Mouse (Mus musculus) cerebellum, adult 18-20 months (tissue): ENCODE data around the gene Defa31.
"Not testable (repeated sequence)": the region's sequence is repeated elsewhere in the genome, so short reads cannot be mapped to it uniquely, and the experiment has no call there.

Source experiments
- DNase-seq, 2 experiments: peaks; one replicate each; pipeline ENCODE4 v3.0.0; 2021

Defa31 gene

GRCm38 (mm10) chr8:21191314-21191713, at the start of gene Defa31:
Gene Defa31 (plus strand): TSS chr8:21191614.
- DNase-seq = not testable (repeated sequence)

DNA sequence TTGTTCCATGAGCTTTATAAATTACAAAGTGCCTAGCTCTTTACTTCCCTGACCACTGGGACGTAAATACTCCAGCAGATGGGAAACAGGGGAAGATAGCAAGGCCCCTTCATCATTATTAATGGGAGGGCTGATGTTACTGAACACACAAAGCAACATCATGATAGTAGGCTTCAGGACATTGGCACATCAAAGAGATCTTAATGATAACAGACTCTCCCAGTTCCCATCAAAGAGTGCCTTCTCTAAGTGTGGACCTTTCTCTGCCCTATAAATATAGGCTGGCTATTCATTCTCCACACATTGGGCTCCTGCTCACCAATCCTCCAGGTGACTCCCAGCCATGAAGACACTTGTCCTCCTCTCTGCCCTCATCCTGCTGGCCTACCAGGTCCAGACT, 29.4 kb upstream of the Defa31 start, which contains the start of gene Defa22:
TSS of gene Defa22 (plus strand) at position 301 of the 400 bp plus-strand sequence.
- DNase-seq = not testable (repeated sequence)

GRCm38 (mm10) chr8:21201261-21201660, 9.8 kb downstream of the Defa31 start, which contains the start of gene Gm15293:
Gene Gm15293 (plus strand): TSS chr8:21201561.
- DNase-seq = not testable (repeated sequence)
